Comparison of ENCODE assay signal across 10 mouse cellular contexts in genomic region chr5:140639871-140640270, GRCm38 (mm10). TPM values are rescaled to one million over a fixed set of nuclear protein-coding genes. Genes with fewer than 3 reads are reported as not detected.
A peak's percentile ranks its signal among the peaks of the same experiment; 100 is the strongest.
DNase-seq lines count a peak whose midpoint lies in the region.
"Had no signal": no experiment of that assay in that cellular context is flagged by ENCODE, and none has a peak within 500 bp of the region (broad histone marks: within the 10 kb centered on the region; RNA-seq: fewer than 3 reads in every experiment).

No protein-coding gene starts in this region.

- intact Hi-C loops in heart, postnatal 10 days (cut with DNase I): no loop called here

- DNase-seq in cerebellum, adult 18-20 months: peak; percentile 45 to 46
- no peak for DNase-seq in cerebellum, adult 11-12 months
- peak; percentile 37 for DNase-seq in kidney, postnatal 10 days
- no peak for DNase-seq in kidney, adult 9 months
- DNase-seq in adipocyte (ENCODE audit: low spot score): peak; percentile 47
- peak; percentile 79 to 80 for DNase-seq in heart, postnatal 10 days
- no peak for DNase-seq in frontal cortex, postnatal 36 days (ENCODE audit: low spot score in 2 of 2)
- DNase-seq in adrenal gland, postnatal 4 days (ENCODE audit: low spot score in 2 of 2): no peak
- DNase-seq: adrenal gland, postnatal 36 days; liver had no signal

RNA-seq across cellular contexts. Expression of gene Ttyh3, which starts 9.0 kb away (rescaled TPM):
- total RNA-seq in heart, postnatal 10 days (2021): 10 to 100 TPM; 58.4 to 61.4 TPM
- total RNA-seq in adrenal gland, postnatal 4 days (2021): 100 to 1,000 TPM; 199 to 212 TPM

RNA-seq across cellular contexts. Expression of gene Lfng, which starts 32.8 kb away (rescaled TPM):
- total RNA-seq in heart, postnatal 10 days (2021): 10 to 100 TPM; 14.1 to 15.7 TPM
- 10 to 100 TPM; 23.5 to 24.4 TPM for total RNA-seq in adrenal gland, postnatal 4 days (2021)

Comparison
In these comparisons a context has a peak if more than half of its experiments do, and no peak if none do; other contexts are left out.
1. DNase-seq: peak in cerebellum, adult 18-20 months (2 of 2), kidney, postnatal 10 days (single experiment), adipocyte (single experiment) and heart, postnatal 10 days (2 of 2); none in cerebellum, adult 11-12 months (single experiment), kidney, adult 9 months (single experiment), frontal cortex, postnatal 36 days (0 of 2) and adrenal gland, postnatal 4 days (0 of 2).